In genomic region chr19:12463722-12464035, GRCm38 (mm10) we compare ENCODE assay signal across 11 mouse cellular contexts. TPM values are rescaled to one million over a fixed set of nuclear protein-coding genes. Genes with fewer than 3 reads are reported as not detected.
DNase-seq lines count a peak whose midpoint lies in the region; ATAC-seq and TF ChIP-seq lines count a peak whose summit lies in the region.
"Had no signal": no experiment of that assay in that cellular context is flagged by ENCODE, and none has a peak within 500 bp of the region (broad histone marks: within the 10 kb centered on the region; RNA-seq: fewer than 3 reads in every experiment).

No protein-coding gene starts in this region.

- TF ChIP-seq POLR2A in ES-Bruce4 (IDR thresholded peaks at IDR 0.05; ENCODE audit: insufficient read depth, low read length), result no peak

- H3K9ac ChIP-seq in kidney, embryonic 16.5 days (replicated peaks; ENCODE audit: low read length), result no peak overlapping the region
- H3K9ac ChIP-seq in ES-Bruce4 (ENCODE audit: low read depth, poor library complexity, severe bottlenecking), result no peak overlapping the region

- no peak overlapping the region for H3K27ac ChIP-seq in kidney, embryonic 16.5 days (ENCODE audit: low read length)
- H3K27ac ChIP-seq in ES-Bruce4 (ENCODE audit: insufficient read depth, low read length), result 0 out of 2 replicates have a peak overlapping the region, but pooled peaks have one; percentile 13

- no peaks in the 10 kb centered on the region for H3K9me3 ChIP-seq in kidney, embryonic 16.5 days (ENCODE audit: low read length)
- H3K9me3 ChIP-seq in ES-Bruce4 (replicated peaks; ENCODE audit: control insufficient read depth, insufficient read depth, low read length, poor library complexity, severe bottlenecking), result peaks cover 3% of the 10 kb centered on the region; the same call in 1 of the 2 replicates

- TF ChIP-seq CTCF in ES-Bruce4 (IDR thresholded peaks at IDR 0.05; ENCODE audit: low read depth, low read length), result no peak

- H3K4me3 ChIP-seq in kidney, embryonic 16.5 days (ENCODE audit: low read length), result no peak overlapping the region
- no peak overlapping the region for H3K4me3 ChIP-seq in ES-Bruce4 (ENCODE audit: low read depth, low read length)

- H3K36me3 ChIP-seq in kidney, embryonic 16.5 days (ENCODE audit: insufficient read depth, low read length), result 0 out of 2 replicates have a peak, but pooled peaks cover 3% of the 10 kb centered on the region
- H3K36me3 ChIP-seq in ES-Bruce4 (ENCODE audit: control insufficient read depth, insufficient read depth, low read length, poor library complexity, severe bottlenecking), result no peaks in the 10 kb centered on the region

- DNase-seq in kidney, postnatal 25 days, result no peak
- DNase-seq in lung, postnatal 14 days, result peak; percentile 74
- DNase-seq in layer of hippocampus, postnatal 25 days (ENCODE audit: extremely low spot score in 1 of 2, low spot score in 1 of 2), result no peak
- no peak for DNase-seq in thymus, postnatal 0 days (ENCODE audit: low spot score)
- DNase-seq: gastrocnemius, postnatal 10 days had no signal

- peak; percentile 58; the same call in 1 of the 2 replicates for ATAC-seq in kidney, embryonic 16.5 days (ENCODE audit: low FRiP score, low TSS enrichment)
- ATAC-seq in common myeloid progenitor, adult 5-6 weeks (replicated peaks; ENCODE audit: low read depth, poor library complexity, severe bottlenecking), result peak; percentile 17; the same call in 1 of the 2 replicates
- ATAC-seq in erythroblast, adult 5-6 weeks (replicated peaks; ENCODE audit: low FRiP score, poor library complexity, severe bottlenecking), result no peak

- TF ChIP-seq EP300 in ES-Bruce4 (IDR thresholded peaks at IDR 0.05; ENCODE audit: insufficient read depth, low read depth, low read length), result no peak

- H3K4me1 ChIP-seq in kidney, embryonic 16.5 days (ENCODE audit: insufficient read depth, low read length), result no peaks in the 10 kb centered on the region
- H3K4me1 ChIP-seq in ES-Bruce4 (ENCODE audit: control insufficient read depth, insufficient read depth, low read length), result peaks cover 1% of the 10 kb centered on the region

- 36% methylated on average over 1 of the region's 1 CpGs for WGBS in kidney, embryonic 16.5 days

- no peaks in the 10 kb centered on the region for H3K27me3 ChIP-seq in kidney, embryonic 16.5 days (ENCODE audit: insufficient read depth, low read length)
- H3K27me3 ChIP-seq in ES-Bruce4 (ENCODE audit: control insufficient read depth, insufficient read depth, low read length, poor library complexity, severe bottlenecking), result no peaks in the 10 kb centered on the region

- no peak overlapping the region for H3K4me2 ChIP-seq in kidney, embryonic 16.5 days (replicated peaks; ENCODE audit: low read depth, low read length)

RNA-seq across cellular contexts. Expression of gene Mpeg1, which starts 3.1 kb away (rescaled TPM):
- 0.54 and 0.62 TPM in 2 replicates for polyA plus RNA-seq in kidney, embryonic 16.5 days (2015; fragmentation: Nextera tagmentation; extraction: Ambion mirVana)
- 0.20 TPM in 1 of 2 replicates, not detected in the other for polyA plus RNA-seq in ES-Bruce4 (2011; ENCODE audit: insufficient read depth, insufficient read length, low read depth, missing spikeins)
- 27.4 and 39.1 TPM in 2 replicates for total RNA-seq in common myeloid progenitor, adult 5-6 weeks (2017)
- total RNA-seq in layer of hippocampus, postnatal 25 days (2021), result 1 to 10 TPM; 8.1 to 9.5 TPM
- polyA plus RNA-seq in thymus, postnatal 0 days (2015; fragmentation: Nextera tagmentation; extraction: Ambion mirVana), result 2.6 and 2.9 TPM in 2 replicates
- total RNA-seq in erythroblast, adult 5-6 weeks (2015; ENCODE audit: low replicate concordance), result 92.8 and 101 TPM in 2 replicates
- 46.2 and 49.6 TPM in 2 replicates for total RNA-seq in erythroblast, adult 5-6 weeks (2017; ENCODE audit: low replicate concordance)

RNA-seq across cellular contexts. Expression of gene Pfpl, which starts 36.0 kb away (rescaled TPM):
- polyA plus RNA-seq in kidney, embryonic 16.5 days (2015; fragmentation: Nextera tagmentation; extraction: Ambion mirVana), result not detected in 2 replicates
- not detected in 2 replicates for polyA plus RNA-seq in ES-Bruce4 (2011; ENCODE audit: insufficient read depth, insufficient read length, low read depth, missing spikeins)
- total RNA-seq in common myeloid progenitor, adult 5-6 weeks (2017), result not detected in 2 replicates
- not detected for total RNA-seq in layer of hippocampus, postnatal 25 days (2021)
- polyA plus RNA-seq in thymus, postnatal 0 days (2015; fragmentation: Nextera tagmentation; extraction: Ambion mirVana), result not detected in 2 replicates
- total RNA-seq in erythroblast, adult 5-6 weeks (2015; ENCODE audit: low replicate concordance), result not detected in 2 replicates
- total RNA-seq in erythroblast, adult 5-6 weeks (2017; ENCODE audit: low replicate concordance), result not detected in 2 replicates
- total RNA-seq: adrenal gland, postnatal 36 days; gastrocnemius, postnatal 10 days; left cerebral cortex, postnatal 14 days had no signal

RNA-seq across cellular contexts. Expression of gene Dtx4, which starts 37.6 kb away (rescaled TPM):
- 6.1 and 6.6 TPM in 2 replicates for polyA plus RNA-seq in kidney, embryonic 16.5 days (2015; fragmentation: Nextera tagmentation; extraction: Ambion mirVana)
- polyA plus RNA-seq in ES-Bruce4 (2011; ENCODE audit: insufficient read depth, insufficient read length, low read depth, missing spikeins), result 4.0 and 5.1 TPM in 2 replicates
- total RNA-seq in common myeloid progenitor, adult 5-6 weeks (2017), result 11.4 and 14.4 TPM in 2 replicates
- 10 to 100 TPM; 32.8 to 34.8 TPM for total RNA-seq in layer of hippocampus, postnatal 25 days (2021)
- polyA plus RNA-seq in thymus, postnatal 0 days (2015; fragmentation: Nextera tagmentation; extraction: Ambion mirVana), result 3.4 and 4.3 TPM in 2 replicates
- total RNA-seq in erythroblast, adult 5-6 weeks (2015; ENCODE audit: low replicate concordance), result 8.3 and 8.6 TPM in 2 replicates
- 4.2 and 6.0 TPM in 2 replicates for total RNA-seq in erythroblast, adult 5-6 weeks (2017; ENCODE audit: low replicate concordance)

RNA-seq across cellular contexts. Expression of gene Olfr1441, which starts 46.4 kb away (rescaled TPM):
- not detected in 2 replicates for polyA plus RNA-seq in kidney, embryonic 16.5 days (2015; fragmentation: Nextera tagmentation; extraction: Ambion mirVana)
- polyA plus RNA-seq in ES-Bruce4 (2011; ENCODE audit: insufficient read depth, insufficient read length, low read depth, missing spikeins), result 0.46 and 0.64 TPM in 2 replicates
- not detected in 2 replicates for total RNA-seq in common myeloid progenitor, adult 5-6 weeks (2017)
- total RNA-seq in layer of hippocampus, postnatal 25 days (2021), result not detected
- not detected in 2 replicates for polyA plus RNA-seq in thymus, postnatal 0 days (2015; fragmentation: Nextera tagmentation; extraction: Ambion mirVana)
- not detected in 2 replicates for total RNA-seq in erythroblast, adult 5-6 weeks (2015; ENCODE audit: low replicate concordance)
- not detected in 2 replicates for total RNA-seq in erythroblast, adult 5-6 weeks (2017; ENCODE audit: low replicate concordance)
- total RNA-seq: adrenal gland, postnatal 36 days; gastrocnemius, postnatal 10 days; left cerebral cortex, postnatal 14 days had no signal
